Mouse (Mus musculus): ENCODE results near the gene Nlrp3. TPM values are rescaled to one million over a fixed set of nuclear protein-coding genes. Genes with fewer than 3 reads are reported as not detected.

The Nlrp3 gene
- polyA plus RNA-seq, 1 experiment from 2014 or later, result 0.36 TPM

DNA sequence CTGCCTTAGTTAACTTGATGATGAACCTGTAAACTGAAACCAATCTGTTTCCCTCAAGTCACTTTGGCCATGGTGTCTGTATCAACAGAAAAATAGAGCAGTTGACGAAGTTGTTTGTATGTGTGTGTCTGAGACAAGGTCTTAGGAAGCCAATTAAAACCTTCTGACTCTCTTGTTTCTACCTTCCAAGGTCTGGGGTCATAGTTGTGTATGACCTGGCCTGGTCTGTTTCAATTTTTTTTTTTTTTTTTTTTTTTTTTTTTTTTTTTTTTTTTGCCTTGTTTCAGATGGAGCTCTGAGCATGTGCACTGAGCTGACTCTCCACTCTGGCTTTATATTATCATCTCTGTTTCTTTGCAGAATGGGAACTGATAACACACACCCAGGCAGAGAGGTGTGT is 23.9 kb upstream of the Nlrp3 start:
- no peaks in the 10 kb centered on the region for H3K36me3 ChIP-seq
- no peak overlapping the region for H3K4me2 ChIP-seq (replicated peaks)
- no peaks in the 10 kb centered on the region for H3K9me3 ChIP-seq
- no peak for ATAC-seq
- H3K9ac ChIP-seq, result no peak overlapping the region
- H3K4me1 ChIP-seq (replicated peaks), result 0 out of 2 replicates have a peak, but pooled peaks cover 5% of the 10 kb centered on the region
- no peaks in the 10 kb centered on the region for H3K27me3 ChIP-seq (replicated peaks)
- no peak overlapping the region for H3K27ac ChIP-seq
- WGBS, result 93% methylated on average over 1 of the region's 1 CpGs
- H3K4me3 ChIP-seq (replicated peaks), result no peak overlapping the region

DNA sequence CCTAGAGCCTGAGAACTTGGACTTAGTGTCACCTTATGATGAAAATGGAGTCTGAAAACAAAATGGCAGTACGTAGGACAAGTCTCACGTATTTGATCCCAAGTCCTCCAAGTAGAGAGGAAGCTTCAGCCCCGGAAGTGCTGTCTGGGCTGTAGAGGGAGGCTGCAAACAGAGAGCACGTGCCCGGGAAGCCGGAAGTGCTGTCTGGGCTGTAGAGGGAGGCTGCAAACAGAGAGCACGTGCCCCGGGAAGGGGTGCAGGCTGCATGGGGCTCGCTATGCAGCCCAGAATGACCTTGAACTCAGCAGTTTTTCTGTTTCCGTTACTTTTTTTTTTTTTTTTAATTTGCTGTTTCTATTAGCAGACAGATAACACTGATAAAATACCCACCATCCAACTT is 23.1 kb upstream of the Nlrp3 start:
- no peaks in the 10 kb centered on the region for H3K9me3 ChIP-seq
- no peaks in the 10 kb centered on the region for H3K36me3 ChIP-seq
- 42% methylated on average over 10 of the region's 10 CpGs for WGBS
- no peak for ATAC-seq
- no peak overlapping the region for H3K4me3 ChIP-seq (replicated peaks)
- no peak overlapping the region for H3K4me2 ChIP-seq (replicated peaks)
- H3K4me1 ChIP-seq (replicated peaks), result 0 out of 2 replicates have a peak, but pooled peaks cover 5% of the 10 kb centered on the region
- no peaks in the 10 kb centered on the region for H3K27me3 ChIP-seq (replicated peaks)
- H3K9ac ChIP-seq, result no peak overlapping the region
- no peak overlapping the region for H3K27ac ChIP-seq

- Histone ChIP-seq H3K36me3 (no peaks in the 10 kb centered on the region), H3K9ac (no peak overlapping the region), H3K27ac (no peak overlapping the region), H3K4me3 (replicated peaks) (no peak overlapping the region), H3K27me3 (replicated peaks) (no peaks in the 10 kb centered on the region), H3K9me3 (no peaks in the 10 kb centered on the region), H3K4me2 (replicated peaks) (no peak overlapping the region), H3K4me1 (replicated peaks) (0 out of 2 replicates have a peak, but pooled peaks cover 5% of the 10 kb centered on the region)
- 0 out of 2 replicates have a peak, but pooled peaks have one; percentile 51 for ATAC-seq
- WGBS, result 63% methylated on average over 6 of the region's 6 CpGs
Measured at GRCm38 (mm10) chr11:59519741-59520495, 21.4 kb upstream of the Nlrp3 start.

DNA sequence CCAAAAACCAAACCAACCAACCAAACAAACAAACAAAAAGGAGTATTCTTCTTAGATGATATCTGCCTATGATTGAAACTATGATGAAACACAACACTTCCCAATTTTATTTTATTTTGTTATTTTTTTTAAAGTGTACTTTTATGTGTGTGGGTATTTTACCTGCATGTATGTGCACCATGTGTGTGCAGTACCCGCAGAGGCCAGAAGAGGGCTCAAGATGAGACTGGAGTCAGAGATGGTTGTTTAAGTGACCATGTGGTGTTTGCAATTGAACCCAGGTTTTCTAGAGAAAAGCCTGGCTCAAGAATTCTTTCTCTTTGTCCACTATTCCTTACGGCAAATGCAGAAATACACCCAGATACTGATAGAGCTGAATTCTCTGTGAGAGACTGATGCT is 17.2 kb upstream of the Nlrp3 start:
- H3K4me2 ChIP-seq (replicated peaks), result no peak overlapping the region
- ATAC-seq, result no peak
- WGBS, result 99% methylated on average over 2 of the region's 2 CpGs
- no peaks in the 10 kb centered on the region for H3K27me3 ChIP-seq (replicated peaks)
- no peaks in the 10 kb centered on the region for H3K9me3 ChIP-seq
- H3K4me1 ChIP-seq (replicated peaks), result 0 out of 2 replicates have a peak, but pooled peaks cover 5% of the 10 kb centered on the region
- no peak overlapping the region for H3K9ac ChIP-seq
- H3K4me3 ChIP-seq (replicated peaks), result no peak overlapping the region
- no peak overlapping the region for H3K27ac ChIP-seq
- H3K36me3 ChIP-seq, result no peaks in the 10 kb centered on the region

DNA sequence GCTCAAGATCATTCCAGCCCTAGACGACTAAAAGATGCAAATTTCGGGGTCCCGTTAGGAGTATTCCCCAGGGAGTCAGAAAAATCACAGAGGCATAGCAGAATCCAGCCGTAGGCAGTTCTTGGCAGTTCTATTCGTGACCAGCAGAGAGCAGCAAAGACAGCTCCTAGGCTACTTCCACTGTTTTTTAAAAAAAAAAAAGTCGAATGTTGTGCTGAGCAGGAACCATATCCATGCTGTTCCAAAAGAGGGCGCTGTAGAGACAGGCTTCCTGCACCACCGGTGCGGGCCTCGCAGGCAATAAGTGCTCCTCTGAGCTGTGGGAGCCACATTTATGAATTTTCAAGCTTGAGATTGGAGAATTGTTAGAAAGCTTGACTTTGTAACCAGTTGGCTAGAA is 16.1 kb upstream of the Nlrp3 start:
- peak; percentile 51 for ATAC-seq
- Histone ChIP-seq H3K4me3 (replicated peaks) (no peak overlapping the region), H3K27me3 (replicated peaks) (no peaks in the 10 kb centered on the region), H3K9me3 (no peaks in the 10 kb centered on the region), H3K4me1 (replicated peaks) (no peaks in the 10 kb centered on the region), H3K9ac (no peak overlapping the region), H3K4me2 (replicated peaks) (no peak overlapping the region), H3K27ac (no peak overlapping the region), H3K36me3 (no peaks in the 10 kb centered on the region)
- WGBS, result 7% methylated on average over 10 of the region's 10 CpGs

DNA sequence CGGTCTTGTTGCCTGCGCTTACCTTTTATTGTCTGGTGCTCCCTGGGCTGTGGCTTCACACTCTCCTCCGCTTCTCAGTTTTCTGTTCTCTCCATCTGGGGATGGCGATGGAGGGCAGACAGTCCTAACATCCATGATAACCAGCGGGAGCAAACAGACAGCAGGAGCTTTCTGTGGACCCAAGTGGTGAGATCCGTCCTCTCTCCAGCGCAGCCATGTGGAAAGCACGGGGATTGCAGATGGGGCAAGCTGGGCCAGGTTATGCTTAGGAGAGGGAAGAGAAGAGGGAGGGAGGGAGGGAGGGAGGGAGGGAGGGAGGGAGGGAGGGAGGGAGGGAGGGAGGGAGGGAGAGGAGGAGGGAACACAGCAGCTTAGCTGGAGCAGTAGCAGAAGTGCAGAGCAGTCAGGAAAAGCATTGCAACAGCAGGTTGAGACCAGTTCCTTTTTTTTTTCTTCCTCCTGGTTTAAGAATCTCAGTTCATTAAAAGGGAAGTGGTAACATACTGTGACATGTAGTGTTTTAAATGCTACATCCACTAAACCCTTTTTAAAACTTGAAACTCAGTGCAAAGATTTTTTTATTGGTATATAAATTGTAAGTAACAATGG is 14.8 kb upstream of the Nlrp3 start, which contains the start of gene Zkscan17:
Gene Zkscan17 (minus strand): TSS at position 280 of the 609 bp plus-strand sequence.
- ATAC-seq, result no peak
- WGBS, result 48% methylated on average over 8 of the region's 8 CpGs
- no peak within 1 kb of the TSS for H3K27ac ChIP-seq

DNA sequence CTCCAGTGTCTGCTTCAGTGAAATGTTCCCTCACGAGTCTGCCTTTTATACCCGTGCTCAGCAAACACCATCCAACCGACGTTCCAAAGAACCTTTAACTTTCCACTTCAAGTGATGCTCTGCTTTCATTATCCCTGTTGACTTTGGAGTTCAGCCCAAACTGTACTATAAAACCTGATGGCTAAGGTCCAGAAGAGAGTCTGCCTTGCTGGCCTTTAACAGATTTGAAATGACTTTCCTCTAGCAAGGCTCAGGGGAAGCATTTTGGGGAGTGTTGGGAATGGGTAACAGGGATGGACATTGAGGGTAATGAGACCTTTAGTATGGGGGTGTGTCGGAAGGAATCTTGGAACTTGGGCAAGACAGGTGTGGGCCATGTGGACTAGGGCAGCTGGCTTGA is 11.1 kb upstream of the Nlrp3 start:
- Histone ChIP-seq H3K27me3 (replicated peaks) (no peaks in the 10 kb centered on the region), H3K9me3 (no peaks in the 10 kb centered on the region), H3K36me3 (no peaks in the 10 kb centered on the region), H3K9ac (no peak overlapping the region), H3K4me3 (replicated peaks) (no peak overlapping the region), H3K4me2 (replicated peaks) (no peak overlapping the region), H3K27ac (no peak overlapping the region), H3K4me1 (replicated peaks) (no peaks in the 10 kb centered on the region)
- ATAC-seq, result no peak
- 80% methylated on average over 5 of the region's 5 CpGs for WGBS

More for the DNA sequence above, 14.8 kb upstream of the Nlrp3 start, which contains the start of gene Zkscan17:
- H3K4me3 ChIP-seq (replicated peaks), result no peak within 1 kb of the TSS
- no peak within 1 kb of the TSS for H3K4me2 ChIP-seq (replicated peaks)
- no peaks in the 10 kb centered on the region for H3K9me3 ChIP-seq
- no peaks in the 10 kb centered on the region for H3K4me1 ChIP-seq (replicated peaks)
- H3K27me3 ChIP-seq (replicated peaks), result no peaks in the 10 kb centered on the region
- no peak within 1 kb of the TSS for H3K9ac ChIP-seq
- no peaks in the 10 kb centered on the region for H3K36me3 ChIP-seq

GRCm38 (mm10) chr11:59530870-59531535 is 10.4 kb upstream of the Nlrp3 start:
- 69% methylated on average over 6 of the region's 6 CpGs for WGBS

GRCm38 (mm10) chr11:59531562-59531961 is 9.8 kb upstream of the Nlrp3 start:
- H3K9ac ChIP-seq, result no peak overlapping the region
- H3K36me3 ChIP-seq, result no peaks in the 10 kb centered on the region
- WGBS, result 69% methylated on average over 5 of the region's 5 CpGs
- no peaks in the 10 kb centered on the region for H3K4me1 ChIP-seq (replicated peaks)
- H3K9me3 ChIP-seq, result no peaks in the 10 kb centered on the region
- ATAC-seq, result no peak
- no peak overlapping the region for H3K4me2 ChIP-seq (replicated peaks)
- H3K27me3 ChIP-seq (replicated peaks), result no peaks in the 10 kb centered on the region
- H3K27ac ChIP-seq, result no peak overlapping the region
- H3K4me3 ChIP-seq (replicated peaks), result no peak overlapping the region

More at GRCm38 (mm10) chr11:59530870-59531535, 10.4 kb upstream of the Nlrp3 start:
- no peak overlapping the region for H3K27ac ChIP-seq
- H3K9ac ChIP-seq, result no peak overlapping the region
- ATAC-seq, result no peak
- no peaks in the 10 kb centered on the region for H3K27me3 ChIP-seq (replicated peaks)
- no peak overlapping the region for H3K4me2 ChIP-seq (replicated peaks)
- H3K9me3 ChIP-seq, result no peaks in the 10 kb centered on the region
- no peak overlapping the region for H3K4me3 ChIP-seq (replicated peaks)
- H3K4me1 ChIP-seq (replicated peaks), result no peaks in the 10 kb centered on the region
- no peaks in the 10 kb centered on the region for H3K36me3 ChIP-seq

DNA sequence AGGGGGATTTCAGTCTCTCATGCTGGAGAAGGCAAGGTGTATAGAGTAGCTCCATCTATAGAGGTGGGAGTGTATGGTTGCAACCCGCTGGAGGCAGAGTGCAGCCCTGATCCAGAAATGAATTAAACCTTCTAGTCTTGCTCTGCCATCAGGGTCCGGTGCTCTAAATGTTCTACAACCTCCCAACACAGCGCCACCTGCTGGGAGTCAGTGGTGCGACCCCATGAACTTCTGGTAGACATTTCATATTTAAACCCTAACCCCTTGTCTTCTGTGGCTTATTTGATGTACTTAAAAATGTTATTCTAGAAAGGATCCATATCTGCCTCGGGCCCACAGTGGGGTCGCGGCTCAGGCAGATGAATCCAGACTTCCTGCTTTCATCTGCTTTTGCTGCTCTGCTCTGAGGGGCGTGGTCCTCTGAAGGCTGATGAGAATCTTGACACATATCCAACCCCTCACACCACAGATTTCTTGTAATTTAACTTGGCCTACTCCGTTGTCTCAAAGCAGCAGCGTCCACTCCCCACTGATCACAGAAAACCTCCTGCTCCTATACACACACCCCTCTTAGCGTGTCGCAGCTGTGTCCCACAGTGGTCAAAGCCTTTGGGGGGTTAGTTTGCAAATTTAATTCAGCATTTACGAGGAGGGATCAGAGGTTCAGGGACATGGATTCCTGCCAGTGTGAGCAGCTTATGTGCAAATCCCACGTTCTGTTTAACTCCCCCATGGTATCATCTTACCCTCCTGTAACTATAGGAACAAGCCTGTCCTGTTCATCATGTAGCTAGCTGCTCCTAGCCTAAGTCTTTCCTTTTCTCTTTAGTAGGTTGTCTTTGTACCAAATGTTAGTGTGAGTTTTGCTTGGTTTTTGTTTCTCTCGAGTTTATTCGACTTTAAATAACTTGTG is 3.9 kb upstream of the Nlrp3 start:
- H3K27me3 ChIP-seq (replicated peaks), result no peaks in the 10 kb centered on the region
- H3K9me3 ChIP-seq, result no peaks in the 10 kb centered on the region
- H3K4me2 ChIP-seq (replicated peaks), result no peak overlapping the region
- H3K4me3 ChIP-seq (replicated peaks), result no peak overlapping the region
- H3K9ac ChIP-seq, result no peak overlapping the region
- no peak overlapping the region for H3K27ac ChIP-seq
- H3K36me3 ChIP-seq, result no peaks in the 10 kb centered on the region
- 68% methylated on average over 16 of the region's 16 CpGs for WGBS
- ATAC-seq, result no peak
- H3K4me1 ChIP-seq (replicated peaks), result 0 out of 2 replicates have a peak, but pooled peaks cover 4% of the 10 kb centered on the region

DNA sequence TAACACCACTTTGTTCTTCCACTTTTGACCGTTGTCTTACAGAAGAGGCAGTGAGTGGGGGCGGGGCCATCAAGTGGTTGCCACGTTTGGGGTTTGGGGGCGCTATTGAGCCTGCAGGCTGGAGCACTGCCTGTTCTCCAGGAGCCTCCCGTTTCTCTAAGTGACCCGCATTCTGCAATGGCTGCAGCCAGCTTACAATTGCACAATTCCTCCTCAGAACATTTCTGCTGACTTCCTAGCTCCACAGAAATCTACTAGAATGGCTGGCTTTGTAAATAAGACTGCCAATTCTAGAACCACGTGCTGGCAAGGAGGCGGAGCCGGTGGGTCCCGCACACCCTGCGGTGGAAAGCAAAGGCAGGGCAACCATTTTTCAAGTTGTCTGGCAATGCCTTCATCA is 3.0 kb upstream of the Nlrp3 start:
- H3K27ac ChIP-seq, result no peak overlapping the region
- no peaks in the 10 kb centered on the region for H3K36me3 ChIP-seq
- H3K4me1 ChIP-seq (replicated peaks), result 0 out of 2 replicates have a peak, but pooled peaks cover 4% of the 10 kb centered on the region
- H3K4me3 ChIP-seq (replicated peaks), result no peak overlapping the region
- no peaks in the 10 kb centered on the region for H3K9me3 ChIP-seq
- H3K27me3 ChIP-seq (replicated peaks), result no peaks in the 10 kb centered on the region
- H3K9ac ChIP-seq, result no peak overlapping the region
- no peak for ATAC-seq
- peak overlapping the region; percentile 17; the same call in 1 of the 2 replicates for H3K4me2 ChIP-seq (replicated peaks)
- WGBS, result 25% methylated on average over 11 of the region's 11 CpGs
